Mouse (Mus musculus) T-helper 17 cell (primary cell): ENCODE measurements around the gene Cbr3.

Experiments
- in situ Hi-C, 2 experiments: fragments of 300-600 bp; cut with MboI, MseI; formaldehyde crosslinking; loops; 1 replicate in 1 of 2; 2 replicates in 1 of 2; pipeline ENCODE4 v1.15.1; 2025; ENCODE audit warnings: high pct_unique_total_duplicates in 2 of 2

Cbr3 gene

GRCm38 (mm10) chr16:93710924-93711323, 27.9 kb downstream of the Cbr3 start:
- in situ Hi-C loops: loop anchor here in 1 of 2 experiments (10.0 kb wide), 1 partner anchor 174 kb away; the partner anchor contains the start of gene Chaf1b

DNA sequence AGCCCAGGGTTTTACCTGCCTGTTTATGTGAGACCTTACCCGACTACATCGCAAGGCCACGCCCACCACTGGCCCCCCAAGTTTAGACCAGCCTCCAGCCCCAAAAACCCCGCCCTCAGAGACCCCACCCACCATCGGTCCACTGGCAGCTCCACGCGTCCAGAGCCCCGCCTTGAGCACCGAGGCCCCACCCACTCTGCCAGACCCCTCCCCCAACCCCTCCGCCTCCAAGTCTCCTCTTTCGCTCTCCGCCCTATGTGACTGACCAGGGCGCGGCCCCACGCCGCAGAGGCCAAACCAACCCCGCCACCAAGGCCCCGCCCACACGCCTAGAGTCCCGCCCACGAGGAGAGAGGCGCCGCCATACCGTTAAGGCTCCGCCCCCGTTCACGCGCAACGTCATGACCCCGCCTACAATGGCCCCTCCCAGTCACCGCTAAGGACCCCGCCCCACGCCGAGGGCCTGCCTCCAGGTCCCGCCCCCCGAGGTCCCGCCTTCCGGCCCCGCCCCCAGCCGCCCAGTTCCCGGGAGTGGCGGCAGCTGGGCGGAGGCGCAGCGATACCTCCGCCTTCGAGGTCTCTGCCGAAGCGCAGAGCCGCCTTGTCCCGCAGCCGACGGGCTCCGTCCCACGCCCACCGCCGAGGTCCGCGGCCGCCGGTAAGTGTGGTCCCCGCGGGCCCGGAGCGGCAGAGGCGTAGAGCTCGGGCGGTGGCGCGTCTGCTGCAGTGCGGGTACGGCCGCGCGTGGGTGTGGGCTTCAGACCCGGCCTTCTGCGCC, 28.6 kb downstream of the Cbr3 start, which contains the start of gene Dop1b:
Gene Dop1b (plus strand): TSS at position 494 of the 778 bp plus-strand sequence.
- in situ Hi-C loops: loop anchor here in 1 of 2 experiments (10.0 kb wide), 1 partner anchor 173 kb away; the partner anchor contains the start of gene Chaf1b

DNA sequence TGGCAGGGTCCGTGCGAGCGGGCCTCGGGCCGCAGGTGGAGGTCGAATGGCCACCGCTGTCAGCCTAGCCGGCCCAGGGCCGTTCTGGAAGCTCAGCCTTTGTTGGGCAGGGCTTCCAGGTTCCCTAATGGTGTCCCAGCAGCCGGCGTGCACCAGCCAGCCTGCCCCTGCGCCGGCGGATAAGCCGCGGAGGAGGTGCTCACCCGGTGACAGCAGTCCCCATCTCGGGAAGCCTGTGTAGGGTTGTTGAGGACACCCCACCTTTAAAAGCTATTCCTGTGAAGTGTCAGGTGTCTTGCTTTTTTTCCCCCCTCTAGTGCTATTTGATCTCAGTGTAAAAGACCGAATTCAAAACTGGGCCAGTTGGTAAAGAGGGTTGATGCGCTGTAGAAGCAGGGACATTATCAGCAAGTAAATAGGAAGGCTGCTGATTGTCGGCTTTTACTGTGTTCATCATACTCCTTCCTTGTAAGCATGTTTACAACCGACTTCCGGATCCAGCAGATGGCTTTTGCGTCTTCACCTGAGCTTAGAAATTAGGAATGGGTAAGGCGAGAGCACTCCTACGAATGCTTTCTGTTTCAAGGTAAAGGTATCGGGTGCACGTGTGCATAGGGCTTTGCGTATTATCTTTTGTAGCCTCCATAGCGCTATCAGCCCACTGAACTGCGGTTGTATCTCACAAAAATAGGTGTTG, 29.3 kb downstream of the Cbr3 start:
- in situ Hi-C loops: loop anchor here in 1 of 2 experiments (10.0 kb wide), 1 partner anchor 172 kb away; the partner anchor contains the start of gene Chaf1b

DNA sequence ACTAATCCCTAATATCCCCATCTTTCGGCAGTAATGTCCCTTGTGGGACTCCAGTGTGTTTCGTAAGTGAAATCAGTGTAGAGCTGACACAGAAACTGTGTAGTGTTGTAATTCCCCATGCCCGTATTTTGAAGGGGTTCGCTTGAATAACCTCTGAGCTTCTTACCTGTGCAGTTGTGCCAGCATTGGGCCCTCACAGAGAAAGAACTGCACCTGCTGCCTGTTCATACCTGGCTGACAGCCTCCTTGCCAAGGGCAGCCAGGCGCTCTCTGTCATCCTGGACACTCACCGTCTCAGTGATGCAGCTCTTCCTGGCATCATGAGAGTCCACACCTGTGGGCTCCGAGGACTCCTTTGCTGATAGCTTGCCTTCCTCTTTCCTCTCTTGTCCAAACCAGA, 30.0 kb downstream of the Cbr3 start:
- in situ Hi-C loops: loop anchor here in 1 of 2 experiments (10.0 kb wide), 1 partner anchor 172 kb away; the partner anchor contains the start of gene Chaf1b

DNA sequence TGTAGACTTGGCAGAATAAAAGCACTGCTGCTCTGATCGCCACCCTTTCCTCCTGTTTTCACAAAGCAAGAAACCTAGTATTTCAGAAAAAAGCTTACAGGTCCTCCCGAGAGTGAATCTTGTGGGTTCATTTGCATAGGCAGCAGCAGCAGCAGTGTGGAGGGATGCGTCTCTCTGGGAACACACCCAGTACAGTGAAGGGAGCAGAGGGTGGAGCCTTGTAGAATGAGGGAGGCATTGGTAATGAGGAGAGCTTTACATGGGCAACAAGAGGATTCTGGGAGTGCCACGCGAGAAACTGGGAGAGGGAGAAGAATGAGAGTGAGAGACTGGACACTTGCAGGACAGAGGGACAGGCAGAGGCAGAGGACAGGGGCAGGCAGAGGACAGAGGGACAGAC, 31.4 kb downstream of the Cbr3 start:
- in situ Hi-C loops: loop anchor here in 1 of 2 experiments (10.0 kb wide), 1 partner anchor 170 kb away; the partner anchor contains the start of gene Chaf1b

GRCm38 (mm10) chr16:93715826-93716225, 32.8 kb downstream of the Cbr3 start:
- in situ Hi-C loops: loop anchor here in 1 of 2 experiments (10.0 kb wide), 1 partner anchor 169 kb away; the partner anchor contains the start of gene Chaf1b

- in situ Hi-C loops: loop anchor here in 1 of 2 experiments (10.0 kb wide), 1 partner anchor 168 kb away; the partner anchor contains the start of gene Chaf1b
These were observed 34.3 kb downstream of the Cbr3 start for GRCm38 (mm10) chr16:93717299-93717703.

DNA sequence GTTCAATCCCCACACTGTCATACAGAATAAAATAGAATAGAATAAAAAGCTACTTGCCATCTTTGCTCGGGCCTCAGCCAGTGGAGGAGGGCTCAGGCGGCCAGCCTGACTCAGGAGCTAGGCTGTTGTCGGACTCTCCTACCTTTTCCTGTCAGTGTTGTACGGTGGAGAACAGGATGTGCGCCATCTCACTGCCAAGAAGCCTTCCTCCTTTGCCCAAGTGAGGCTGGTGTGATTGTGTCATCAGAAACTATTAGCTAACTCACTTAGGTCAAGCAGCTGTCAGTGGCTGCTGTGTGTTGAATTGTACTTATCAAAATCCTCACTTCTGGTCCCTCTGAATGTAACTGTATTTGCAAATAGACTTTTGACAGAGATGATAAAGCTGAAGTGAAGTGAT, 38.8 kb downstream of the Cbr3 start:
- in situ Hi-C loops: no loop called here

GRCm38 (mm10) chr16:93722476-93722875, 39.5 kb downstream of the Cbr3 start:
- in situ Hi-C loops: no loop called here

- in situ Hi-C loops: no loop called here
These were observed 42.6 kb downstream of the Cbr3 start for GRCm38 (mm10) chr16:93725417-93726144.

- in situ Hi-C loops: no loop called here
These were observed 43.2 kb downstream of the Cbr3 start for GRCm38 (mm10) chr16:93726186-93726585.

DNA sequence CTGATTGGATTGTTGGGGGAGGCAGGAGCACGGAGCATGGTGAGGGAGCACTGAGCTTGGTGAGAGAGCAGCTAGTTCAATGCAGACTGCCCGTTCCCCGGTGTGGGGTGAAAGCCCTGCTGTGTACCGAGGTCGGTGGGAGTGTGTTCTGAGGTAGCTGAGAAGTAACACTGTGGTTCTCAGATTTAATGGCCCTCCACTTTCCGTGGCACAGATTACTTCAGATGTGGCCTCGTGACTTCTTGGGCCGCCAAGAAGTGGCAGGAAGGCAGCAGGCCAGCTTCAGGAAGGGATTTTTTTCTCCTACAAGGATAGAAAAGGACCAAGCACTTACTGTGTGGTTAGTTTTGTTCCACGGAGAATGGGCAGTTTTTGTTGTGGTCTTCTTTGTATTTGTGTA, 45.7 kb downstream of the Cbr3 start:
- in situ Hi-C loops: no loop called here

DNA sequence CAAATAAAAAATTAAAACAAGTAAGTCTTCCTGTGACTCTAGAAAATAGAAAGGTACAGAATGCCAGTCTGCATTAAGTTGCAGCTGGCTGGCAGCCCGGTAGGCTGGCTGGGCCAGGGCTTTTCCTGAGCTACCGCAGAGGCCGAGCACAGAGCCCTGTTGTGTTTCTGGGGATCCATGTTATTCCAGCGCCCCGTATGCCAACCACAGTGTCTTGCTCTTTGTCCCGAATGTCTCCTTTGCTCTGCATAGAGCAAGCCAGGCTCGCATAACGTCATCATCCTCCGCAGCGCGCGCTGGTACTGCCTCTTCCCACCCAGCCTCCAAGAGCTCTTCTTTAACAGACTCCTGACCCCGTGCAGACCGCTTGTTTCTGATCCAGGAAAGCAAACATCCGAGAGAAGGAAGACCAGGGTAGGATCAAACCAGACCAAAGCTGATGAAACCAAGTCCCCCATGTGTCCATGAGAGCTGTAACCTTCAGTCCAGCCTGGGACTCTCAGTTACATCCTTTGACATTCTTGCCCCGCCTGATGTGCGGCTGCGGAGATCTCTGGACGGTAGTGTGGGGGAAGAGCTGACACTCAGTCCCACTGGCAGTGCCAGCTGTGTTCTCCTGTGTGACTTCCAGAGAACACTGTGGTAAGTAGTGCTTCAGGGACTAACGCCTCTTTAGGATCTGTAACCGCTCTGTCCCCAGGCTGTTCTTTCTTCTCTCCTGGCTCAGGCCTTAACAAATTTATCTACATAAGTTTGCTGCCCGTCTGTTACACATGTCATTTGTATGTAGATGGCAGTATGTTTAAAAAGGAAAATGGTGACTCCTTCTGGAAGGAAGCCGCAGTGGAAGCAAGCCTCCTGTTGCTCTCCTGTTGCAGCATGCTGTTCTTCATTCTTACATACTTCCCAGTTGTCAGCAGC, 47.0 kb downstream of the Cbr3 start:
- in situ Hi-C loops: no loop called here

- in situ Hi-C loops: no loop called here
These were observed 48.3 kb downstream of the Cbr3 start for GRCm38 (mm10) chr16:93731310-93731709.

DNA sequence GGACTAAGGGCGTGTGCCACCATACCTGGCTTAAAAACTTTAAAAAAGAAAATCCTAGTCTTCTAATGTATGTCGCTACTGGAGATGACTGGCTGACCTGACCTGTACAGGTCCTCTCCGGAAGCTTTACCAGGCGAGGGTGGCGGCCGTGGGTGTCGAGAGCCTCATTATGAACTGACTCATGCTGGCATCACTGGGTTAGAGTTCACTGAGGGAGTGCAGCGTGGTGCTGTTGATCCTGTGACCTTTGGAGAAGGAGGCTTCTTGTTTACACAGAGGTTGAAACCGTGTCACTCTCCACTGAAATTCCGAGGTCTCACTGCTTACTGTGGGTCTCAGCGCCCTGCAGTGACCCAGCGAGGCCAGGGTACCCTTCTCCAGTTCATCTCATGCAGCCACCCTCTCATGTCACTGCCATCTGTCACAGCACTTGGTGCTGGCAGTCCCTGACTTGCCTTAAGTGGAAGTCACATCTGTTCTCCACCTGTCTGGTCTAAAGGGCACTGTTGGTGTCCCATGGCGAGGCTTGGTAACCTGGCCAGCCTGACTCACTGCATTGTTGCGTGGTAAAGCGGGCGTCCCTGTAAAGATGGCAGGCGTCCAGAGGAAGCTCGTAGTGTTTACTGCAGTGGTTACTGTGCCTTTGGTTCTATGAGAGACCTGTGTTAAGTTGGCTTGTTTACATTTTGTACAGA, 50.0 kb downstream of the Cbr3 start:
- in situ Hi-C loops: no loop called here

DNA sequence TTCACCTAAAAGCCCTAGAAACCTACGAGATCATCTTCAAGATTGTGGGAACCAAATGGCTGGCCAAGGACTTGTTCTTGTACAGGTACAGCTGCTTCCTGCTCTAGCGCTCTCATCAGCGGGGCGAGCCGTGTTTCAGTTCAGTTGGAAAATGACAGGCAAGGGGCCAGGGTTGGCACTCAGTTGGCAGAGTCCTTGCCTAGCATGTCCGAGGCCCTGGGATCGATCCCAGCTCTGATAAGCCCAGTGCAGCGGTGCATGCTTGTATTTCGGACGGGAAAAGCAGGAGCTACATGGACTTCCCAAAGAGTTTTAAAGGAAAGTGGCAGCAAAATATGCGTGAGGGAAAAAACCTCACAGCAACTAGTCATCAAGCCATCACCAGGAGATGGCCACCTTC, 56.2 kb downstream of the Cbr3 start:
- in situ Hi-C loops: no loop called here
